Mouse (Mus musculus): Measurements from ENCODE around the gene Cdk18. TPM values are rescaled to one million over a fixed set of nuclear protein-coding genes. Genes with fewer than 3 reads are reported as not detected.
A peak's percentile ranks its signal among the peaks of the same experiment; 100 is the strongest.

The Cdk18 gene
- total and polyA plus RNA-seq, 3 experiments, result 0.32 to 2.5 (median 1.1) TPM

DNA sequence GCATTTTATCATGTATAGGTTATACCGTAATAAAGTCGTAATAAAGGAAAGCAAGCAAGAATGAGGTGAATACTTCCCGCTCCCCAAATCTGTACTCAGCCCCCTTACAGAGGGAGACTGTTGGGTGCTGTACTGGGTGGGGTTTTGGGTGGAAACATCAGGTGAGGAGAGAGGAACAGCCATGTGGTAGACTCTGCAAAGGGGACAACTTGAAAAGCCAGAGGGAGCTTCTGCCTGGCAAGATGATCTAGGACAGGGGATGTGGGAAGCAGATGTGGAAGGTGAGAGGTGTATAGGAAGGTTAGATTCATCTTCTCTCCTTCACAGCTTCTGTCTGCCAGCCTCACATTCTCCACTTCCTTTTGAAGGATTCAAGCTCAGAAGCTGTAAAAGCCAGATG lies 68.8 kb downstream of the Cdk18 start (continued):
- no peak for TF ChIP-seq ELF1 (IDR thresholded peaks at IDR 0.05; ENCODE audit: low read depth, low read length)

DNA sequence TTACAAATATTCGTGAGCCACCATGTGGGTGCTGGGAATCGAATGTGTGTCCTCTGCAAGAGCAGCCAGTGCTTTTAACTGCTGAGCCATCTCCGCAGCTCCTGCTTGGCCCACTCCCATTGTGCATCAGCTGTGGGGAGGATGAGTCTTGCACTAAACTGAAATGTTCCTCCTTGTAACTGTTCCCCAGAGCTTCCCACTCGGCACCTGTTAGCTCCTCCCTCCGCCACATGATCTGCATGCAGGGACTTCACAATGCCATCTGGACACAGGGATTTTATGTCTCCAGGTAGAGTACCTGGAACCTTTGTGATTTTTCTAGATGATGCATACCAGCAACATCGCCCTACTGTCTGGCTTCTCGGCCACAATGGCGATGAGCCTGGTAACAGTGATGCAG lies 70.0 kb downstream of the Cdk18 start:
- no peaks in the 10 kb centered on the region for H3K9me3 ChIP-seq (replicated peaks; ENCODE audit: low read length)
- no peaks in the 10 kb centered on the region for H3K36me3 ChIP-seq (replicated peaks in 1 of 2; ENCODE audit: control insufficient read depth in 1 of 2, insufficient read depth in 1 of 2, low read length in 1 of 2)
- H3K27me3 ChIP-seq (replicated peaks), result peaks cover 53% of the 10 kb centered on the region
- peaks cover 10 to 37% of the 10 kb centered on the region in 2 experiments for H3K4me1 ChIP-seq (ENCODE audit: control insufficient read depth in 1 of 2, insufficient read depth in 2 of 2)
- H3K79me2 ChIP-seq (replicated peaks; ENCODE audit: control insufficient read depth, extremely low read depth, insufficient read depth, poor library complexity, severe bottlenecking), result no peaks in the 10 kb centered on the region
- no peak for TF ChIP-seq ETS1 (conservative IDR thresholded peaks at IDR 0.05; ENCODE audit: low read depth, low read length)
- TF ChIP-seq NELFE (IDR thresholded peaks at IDR 0.05; ENCODE audit: low read depth, low read length), result no peak
- no peak overlapping the region for H3K9ac ChIP-seq (ENCODE audit: insufficient read depth, low read depth)
- in situ Hi-C loops (cut with MboI; ENCODE audit: low pct_ligation_motif_present, low pct_unique_long_range_greater_than_20kb, low sequenced_read_pairs), result loop anchor here (5.0 kb wide), 1 partner anchor 38 kb away; no protein-coding TSS in a partner anchor
- DNase-seq (ENCODE audit: extremely low read depth), result no peak
- no peak overlapping the region for H3K4me2 ChIP-seq (ENCODE audit: insufficient read depth, low read depth, poor library complexity, severe bottlenecking)
- H3K4me3 ChIP-seq (replicated peaks in 1 of 3; ENCODE audit: low read depth in 2 of 3, low read length in 2 of 3, poor library complexity in 1 of 3), result no peak overlapping the region
- H3K27ac ChIP-seq (ENCODE audit: insufficient read depth, low read depth), result no peak overlapping the region
- dilution Hi-C loops (cut with MboI; ENCODE audit: extremely low pct_ligation_motif_present, extremely low pct_unique_long_range_greater_than_20kb, low sequenced_read_pairs), result no loop called here

DNA sequence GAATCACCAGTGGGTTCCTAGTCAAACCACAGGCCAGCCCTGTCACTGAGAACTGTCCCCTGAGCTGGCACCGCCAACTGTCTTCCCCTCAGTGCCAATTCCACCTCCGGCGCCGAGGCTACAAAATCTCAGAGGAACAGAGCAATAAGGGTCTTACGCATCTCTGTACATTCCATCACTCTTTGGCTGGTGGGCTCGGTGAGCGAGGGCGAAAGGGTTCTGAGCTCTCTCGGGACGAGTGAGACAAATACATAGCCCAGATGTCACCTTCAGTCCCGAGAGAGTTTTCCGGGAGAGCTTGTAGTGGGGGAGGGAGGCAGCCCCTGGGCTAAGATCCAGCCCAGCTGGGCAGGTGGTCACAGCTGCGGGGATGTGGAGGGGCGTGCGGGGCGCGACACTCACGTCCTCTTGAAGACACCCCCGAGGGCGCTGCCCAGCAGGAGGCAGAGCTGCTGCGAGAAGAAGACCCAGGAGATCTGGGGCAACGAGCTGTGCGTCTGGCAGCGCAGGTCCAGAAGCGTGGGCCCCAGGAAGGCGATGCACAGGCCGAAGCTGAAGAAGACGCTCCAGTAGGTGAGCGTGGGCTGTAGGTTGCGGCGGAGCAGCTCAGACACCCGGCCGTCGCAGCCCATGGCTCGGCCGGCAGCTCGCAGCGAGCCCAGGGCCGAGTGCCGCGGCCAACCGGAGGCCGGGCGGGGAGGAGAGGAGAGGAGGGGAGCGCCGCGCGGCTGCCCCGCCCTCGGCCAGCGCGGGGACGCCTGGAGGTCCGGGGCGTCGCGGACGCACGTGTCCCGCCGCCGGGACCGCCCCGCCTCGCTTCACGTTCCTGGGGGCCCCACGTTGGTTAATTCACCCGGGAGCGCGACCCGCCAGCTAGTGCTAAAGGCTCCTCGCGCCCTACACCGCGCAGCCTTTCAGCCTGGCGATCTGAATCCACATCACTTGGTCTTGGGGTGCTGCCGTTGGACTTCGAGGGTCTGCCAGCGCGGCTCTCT lies 71.9 kb downstream of the Cdk18 start, which contains the start of gene Mfsd4a:
Gene Mfsd4a (minus strand): TSS at position 802 of the 995 bp plus-strand sequence.
- H3K9me3 ChIP-seq (replicated peaks; ENCODE audit: low read length), result no peaks in the 10 kb centered on the region
- H3K4me1 ChIP-seq (ENCODE audit: control insufficient read depth in 1 of 2, insufficient read depth in 2 of 2), result peaks cover 10 to 48% of the 10 kb centered on the region in 2 experiments
- H3K9ac ChIP-seq (ENCODE audit: insufficient read depth, low read depth), result peak within 1 kb of the TSS; percentile 41
- H3K36me3 ChIP-seq (replicated peaks in 1 of 2; ENCODE audit: control insufficient read depth in 1 of 2, insufficient read depth in 1 of 2, low read length in 1 of 2), result no peaks in the 10 kb centered on the region
- dilution Hi-C loops (cut with MboI; ENCODE audit: extremely low pct_ligation_motif_present, extremely low pct_unique_long_range_greater_than_20kb, low sequenced_read_pairs), result no loop called here
- H3K27ac ChIP-seq (ENCODE audit: insufficient read depth, low read depth), result no peak within 1 kb of the TSS
- no peaks in the 10 kb centered on the region for H3K79me2 ChIP-seq (replicated peaks; ENCODE audit: control insufficient read depth, extremely low read depth, insufficient read depth, poor library complexity, severe bottlenecking)
- in situ Hi-C loops (cut with MboI; ENCODE audit: low pct_ligation_motif_present, low pct_unique_long_range_greater_than_20kb, low sequenced_read_pairs), result loop anchor here (5.0 kb wide), 1 partner anchor 40 kb away; no protein-coding TSS in a partner anchor
- H3K27me3 ChIP-seq (replicated peaks), result peaks cover 58% of the 10 kb centered on the region
- peak within 1 kb of the TSS; percentile 71 for H3K4me2 ChIP-seq (ENCODE audit: insufficient read depth, low read depth, poor library complexity, severe bottlenecking)
- H3K4me3 ChIP-seq (replicated peaks in 1 of 3; ENCODE audit: low read depth in 2 of 3, low read length in 2 of 3, poor library complexity in 1 of 3), result peak within 1 kb of the TSS; percentile 45 to 65 (median 59)
- no peak for DNase-seq (ENCODE audit: extremely low read depth)
- TF ChIP-seq ETS1 (conservative IDR thresholded peaks at IDR 0.05; ENCODE audit: low read depth, low read length), result no peak
- no peak for TF ChIP-seq RCOR1 (conservative IDR thresholded peaks at IDR 0.05; ENCODE audit: low read depth, low read length)
- 0 out of 2 replicates have a peak, but pooled peaks have one; percentile 37 for TF ChIP-seq NRF1 (IDR thresholded peaks at IDR 0.05; ENCODE audit: low read depth, low read length)
- peak; percentile 48; the same call in 1 of the 2 replicates for TF ChIP-seq NELFE (IDR thresholded peaks at IDR 0.05; ENCODE audit: low read depth, low read length)
- TF ChIP-seq ZC3H11A (IDR thresholded peaks at IDR 0.05; ENCODE audit: low read depth, low read length), result no peak
- peak; percentile 81 for TF ChIP-seq UBTF (IDR thresholded peaks at IDR 0.05; ENCODE audit: low read depth, low read length)
- TF ChIP-seq IRF4 (IDR thresholded peaks at IDR 0.05; ENCODE audit: low read depth, low read length), result no peak; the same call in 1 of the 2 replicates
- TF ChIP-seq SIN3A (IDR thresholded peaks at IDR 0.05; ENCODE audit: low read length), result 0 out of 2 replicates have a peak, but pooled peaks have one; percentile 24
- TF ChIP-seq ZKSCAN1 (IDR thresholded peaks at IDR 0.05; ENCODE audit: borderline replicate concordance, low read depth, low read length), result no peak
- TF ChIP-seq RAD21 (IDR thresholded peaks at IDR 0.05; ENCODE audit: low read depth, low read length), result peak; percentile 21
- TF ChIP-seq USF1 (IDR thresholded peaks at IDR 0.05; ENCODE audit: low read depth, low read length), result no peak
- peak; percentile 51 for TF ChIP-seq SMC3 (IDR thresholded peaks at IDR 0.05; ENCODE audit: low read depth, low read length)
- TF ChIP-seq MAZ (IDR thresholded peaks at IDR 0.05; ENCODE audit: low read depth, low read length), result no peak
- no peak for TF ChIP-seq TBP (conservative IDR thresholded peaks at IDR 0.05; ENCODE audit: low read depth, low read length)
- TF ChIP-seq E2F4 (IDR thresholded peaks at IDR 0.05; ENCODE audit: insufficient replicate concordance, low read depth, low read length), result no peak
- TF ChIP-seq MXI1 (IDR thresholded peaks at IDR 0.05; ENCODE audit: low read depth, low read length), result peak; percentile 62; the same call in 1 of the 2 replicates
- no peak for TF ChIP-seq ZNF384 (IDR thresholded peaks at IDR 0.05; ENCODE audit: low read depth, low read length)
- no peak for TF ChIP-seq MEF2A (IDR thresholded peaks at IDR 0.05; ENCODE audit: borderline replicate concordance, low read depth, low read length)
- peak in 1 of 2 experiments; percentile 54; a peak in 2 of 4 replicates for TF ChIP-seq CTCF (conservative IDR thresholded peaks at IDR 0.05 in 1 of 2, IDR thresholded peaks at IDR 0.05 in 1 of 2; ENCODE audit: low read depth in 2 of 2, low read length in 2 of 2)
- no peak for TF ChIP-seq USF2 (conservative IDR thresholded peaks at IDR 0.05; ENCODE audit: low read depth, low read length)
- TF ChIP-seq POLR2A (IDR thresholded peaks at IDR 0.05; ENCODE audit: low read depth, low read length), result peak; percentile 51; the same call in 1 of the 2 replicates
- no peak for TF ChIP-seq GABPA (IDR thresholded peaks at IDR 0.05; ENCODE audit: insufficient replicate concordance, low read depth, low read length)
- TF ChIP-seq ZMIZ1 (IDR thresholded peaks at IDR 0.05; ENCODE audit: low read depth, low read length), result no peak
- no peak for TF ChIP-seq CHD1 (IDR thresholded peaks at IDR 0.05; ENCODE audit: low read depth, low read length)
- no peak for TF ChIP-seq HCFC1 (IDR thresholded peaks at IDR 0.05; ENCODE audit: low read depth, low read length)
- no peak for TF ChIP-seq JUND (conservative IDR thresholded peaks at IDR 0.05; ENCODE audit: low read depth, low read length)

Measured in CH12.LX (cell line).